Mouse (Mus musculus): ENCODE measurements around the gene Bach2. TPM values are rescaled to one million over a fixed set of nuclear protein-coding genes. Genes with fewer than 3 reads are reported as not detected.

Bach2 gene
- polyA plus RNA-seq, 1 experiment from 2014 or later, result 13.4 TPM

- Histone ChIP-seq H3K27me3 (ENCODE audit: insufficient read depth, poor library complexity, severe bottlenecking) (no peaks in the 10 kb centered on the region), H3K4me3 (no peak overlapping the region), H3K27ac (no peak overlapping the region), H3K36me3 (peaks cover 20% of the 10 kb centered on the region), H3K9me3 (no peaks in the 10 kb centered on the region), H3K4me1 (replicated peaks) (0 out of 2 replicates have a peak, but pooled peaks cover 3% of the 10 kb centered on the region)
- WGBS, result 94% methylated on average over 8 of the region's 8 CpGs
- DNase-seq (ENCODE audit: low spot score), result no peak
Measured at GRCm38 (mm10) chr4:32501780-32502179, 263.2 kb downstream of the Bach2 start.

DNA sequence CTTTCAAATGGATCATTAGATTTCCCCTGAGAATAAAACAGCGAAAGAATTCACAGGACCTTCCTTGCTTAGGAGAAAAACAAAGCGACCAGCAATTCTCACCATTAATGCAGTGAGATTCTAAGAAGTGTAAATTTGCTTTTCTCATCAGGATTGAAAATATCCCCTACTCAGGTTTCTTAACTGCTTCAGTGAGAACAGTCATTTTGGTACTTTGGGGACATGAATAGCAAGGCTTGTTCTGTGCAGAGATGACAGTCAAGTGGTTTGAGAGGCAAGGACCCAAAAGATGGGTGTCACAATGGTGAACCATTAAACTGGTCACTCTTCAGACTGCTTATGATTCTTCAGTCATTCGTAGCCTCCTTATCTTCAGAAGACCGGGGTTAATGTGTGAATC is 263.6 kb downstream of the Bach2 start:
- no peaks in the 10 kb centered on the region for H3K27me3 ChIP-seq (ENCODE audit: insufficient read depth, poor library complexity, severe bottlenecking)
- DNase-seq (ENCODE audit: low spot score), result no peak
- H3K36me3 ChIP-seq, result peaks cover 20% of the 10 kb centered on the region
- no peak overlapping the region for H3K4me3 ChIP-seq
- 0 out of 2 replicates have a peak, but pooled peaks cover 3% of the 10 kb centered on the region for H3K4me1 ChIP-seq (replicated peaks)
- H3K9me3 ChIP-seq, result no peaks in the 10 kb centered on the region
- 94% methylated on average over 4 of the region's 4 CpGs for WGBS
- H3K27ac ChIP-seq, result no peak overlapping the region

GRCm38 (mm10) chr4:32504236-32504635 is 265.6 kb downstream of the Bach2 start:
- Histone ChIP-seq H3K27me3 (ENCODE audit: insufficient read depth, poor library complexity, severe bottlenecking) (no peaks in the 10 kb centered on the region), H3K36me3 (peaks cover 20% of the 10 kb centered on the region), H3K4me3 (no peak overlapping the region), H3K27ac (no peak overlapping the region), H3K4me1 (replicated peaks) (peaks cover 16% of the 10 kb centered on the region), H3K9me3 (no peaks in the 10 kb centered on the region)
- no peak for DNase-seq (ENCODE audit: low spot score)
- WGBS, result 93% methylated on average over 11 of the region's 11 CpGs

DNA sequence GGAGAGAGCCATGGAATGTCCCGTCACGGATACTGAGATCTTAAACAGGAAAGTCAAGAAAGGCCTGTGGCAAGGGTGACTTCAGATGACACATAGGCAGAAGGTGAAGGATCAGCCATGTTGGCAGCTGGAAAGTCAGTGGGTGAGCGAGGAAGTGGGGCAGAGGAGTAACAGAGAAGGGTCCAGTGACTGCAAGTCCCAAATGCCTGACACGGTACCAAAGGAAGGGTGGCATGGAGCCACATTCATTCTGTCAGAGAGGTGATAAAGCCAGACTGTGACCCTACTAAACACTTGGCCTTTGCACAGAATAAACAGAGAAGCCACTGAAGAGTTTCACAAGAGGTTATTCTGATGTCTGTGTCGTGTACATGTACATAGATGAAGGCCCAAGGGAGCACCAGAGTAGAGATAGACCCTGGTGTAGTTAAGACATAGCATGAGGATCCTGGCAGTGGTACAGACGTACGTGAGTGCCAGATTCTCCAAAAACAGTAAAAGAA is 267.8 kb downstream of the Bach2 start:
- Histone ChIP-seq H3K4me3 (no peak overlapping the region), H3K27me3 (ENCODE audit: insufficient read depth, poor library complexity, severe bottlenecking) (no peaks in the 10 kb centered on the region), H3K4me1 (replicated peaks) (peaks cover 18% of the 10 kb centered on the region), H3K36me3 (peaks cover 20% of the 10 kb centered on the region), H3K9me3 (no peaks in the 10 kb centered on the region), H3K27ac (no peak overlapping the region)
- DNase-seq (ENCODE audit: low spot score), result no peak
- WGBS, result 93% methylated on average over 7 of the region's 7 CpGs

DNA sequence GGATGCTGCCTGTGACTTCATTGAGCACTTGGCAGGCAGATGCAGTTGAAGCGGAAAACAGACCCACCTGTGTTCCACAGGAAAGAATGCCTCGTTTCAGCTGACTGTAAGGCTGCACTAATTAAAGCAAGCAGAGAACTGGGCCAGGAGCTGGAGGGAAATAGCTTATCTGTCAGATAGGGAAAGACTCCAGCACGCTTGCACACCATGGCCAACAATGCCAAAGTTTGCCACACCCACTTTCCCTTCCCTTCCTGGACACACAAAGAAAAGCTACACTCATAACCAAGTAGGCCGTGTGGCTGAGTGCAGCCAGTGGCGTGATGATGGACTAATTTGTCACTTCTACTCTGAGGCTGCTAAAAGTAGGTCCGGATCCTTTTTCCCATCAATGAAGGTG is 268.4 kb downstream of the Bach2 start:
- 89% methylated on average over 6 of the region's 6 CpGs for WGBS
- Histone ChIP-seq H3K4me3 (no peak overlapping the region), H3K4me1 (replicated peaks) (peaks cover 25% of the 10 kb centered on the region), H3K27ac (no peak overlapping the region), H3K9me3 (no peaks in the 10 kb centered on the region), H3K36me3 (peaks cover 27% of the 10 kb centered on the region), H3K27me3 (ENCODE audit: insufficient read depth, poor library complexity, severe bottlenecking) (no peaks in the 10 kb centered on the region)
- no peak for DNase-seq (ENCODE audit: low spot score)

DNA sequence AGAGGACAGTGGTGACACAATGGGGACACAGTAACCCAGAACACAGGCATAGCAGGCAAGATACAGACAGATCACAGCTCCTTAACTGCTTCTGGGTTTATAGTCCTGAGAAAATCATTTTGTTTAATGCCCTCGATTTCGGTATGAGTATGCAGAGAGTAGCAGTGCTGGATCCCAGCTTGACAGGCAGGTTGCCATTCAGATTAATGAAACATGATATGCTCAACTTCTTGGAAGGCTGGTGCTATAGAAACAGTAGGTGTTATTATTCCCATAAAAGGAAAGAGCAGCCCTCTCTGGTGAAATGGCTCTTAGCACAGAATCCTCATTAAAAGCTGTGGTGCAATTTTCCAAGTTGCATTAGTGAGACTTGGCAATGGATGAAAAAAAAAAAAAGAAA is 270.0 kb downstream of the Bach2 start:
- no peak for DNase-seq (ENCODE audit: low spot score)
- H3K27ac ChIP-seq, result peak overlapping the region; percentile 6; the same call in 1 of the 2 replicates
- peaks cover 18% of the 10 kb centered on the region for H3K36me3 ChIP-seq
- WGBS, result 51% methylated on average over 2 of the region's 2 CpGs
- H3K9me3 ChIP-seq, result no peaks in the 10 kb centered on the region
- peaks cover 25% of the 10 kb centered on the region for H3K4me1 ChIP-seq (replicated peaks)
- no peak overlapping the region for H3K4me3 ChIP-seq
- no peaks in the 10 kb centered on the region for H3K27me3 ChIP-seq (ENCODE audit: insufficient read depth, poor library complexity, severe bottlenecking)

GRCm38 (mm10) chr4:32508996-32509395 is 270.4 kb downstream of the Bach2 start:
- Histone ChIP-seq H3K27ac (no peak overlapping the region), H3K4me1 (replicated peaks) (peaks cover 25% of the 10 kb centered on the region), H3K9me3 (no peaks in the 10 kb centered on the region), H3K36me3 (peaks cover 18% of the 10 kb centered on the region), H3K27me3 (ENCODE audit: insufficient read depth, poor library complexity, severe bottlenecking) (no peaks in the 10 kb centered on the region), H3K4me3 (no peak overlapping the region)
- 51% methylated on average over 8 of the region's 8 CpGs for WGBS
- DNase-seq (ENCODE audit: low spot score), result no peak

DNA sequence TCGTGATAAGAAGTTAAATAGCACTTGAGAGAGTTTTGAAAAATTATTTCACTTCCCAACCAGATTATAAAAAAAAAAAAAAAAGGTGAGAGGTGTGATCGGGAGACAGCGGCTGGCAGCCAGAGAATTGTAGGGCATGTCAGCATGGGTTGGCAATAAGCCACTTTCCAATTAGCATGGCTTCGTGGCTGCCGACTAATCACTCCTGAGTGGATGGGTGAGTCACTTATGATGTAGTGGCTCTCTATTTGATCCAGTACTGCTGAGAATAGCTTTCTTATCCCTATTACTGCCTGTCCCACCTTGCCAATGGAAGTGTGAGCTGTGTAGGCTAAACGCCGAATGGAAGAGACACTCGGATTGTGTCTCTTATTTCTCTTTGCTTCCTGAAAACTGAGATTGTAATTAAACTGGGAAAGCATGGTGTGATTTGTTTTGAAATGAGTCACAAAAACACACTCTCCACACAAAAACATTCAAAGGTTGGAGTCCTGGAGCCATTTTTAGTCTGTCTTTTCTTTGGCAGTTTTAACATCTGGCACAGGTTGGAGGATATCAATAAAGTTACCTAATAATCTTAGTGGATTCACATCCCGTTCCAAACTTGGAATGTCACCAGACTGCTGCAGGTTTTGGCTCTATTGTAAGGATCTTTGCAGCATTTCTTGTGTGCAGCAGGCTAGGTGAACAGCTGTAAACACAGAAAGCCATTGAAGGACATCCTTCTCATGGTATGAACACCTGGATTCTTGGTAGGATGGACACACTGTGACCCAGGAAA is 271.4 kb downstream of the Bach2 start:
- Histone ChIP-seq H3K27ac (no peak overlapping the region), H3K4me1 (replicated peaks) (peaks cover 26% of the 10 kb centered on the region), H3K36me3 (peaks cover 11% of the 10 kb centered on the region; the same call in 1 of the 2 replicates), H3K4me3 (no peak overlapping the region), H3K27me3 (ENCODE audit: insufficient read depth, poor library complexity, severe bottlenecking) (no peaks in the 10 kb centered on the region), H3K9me3 (no peaks in the 10 kb centered on the region)
- DNase-seq (ENCODE audit: low spot score), result no peak
- 88% methylated on average over 9 of the region's 9 CpGs for WGBS

DNA sequence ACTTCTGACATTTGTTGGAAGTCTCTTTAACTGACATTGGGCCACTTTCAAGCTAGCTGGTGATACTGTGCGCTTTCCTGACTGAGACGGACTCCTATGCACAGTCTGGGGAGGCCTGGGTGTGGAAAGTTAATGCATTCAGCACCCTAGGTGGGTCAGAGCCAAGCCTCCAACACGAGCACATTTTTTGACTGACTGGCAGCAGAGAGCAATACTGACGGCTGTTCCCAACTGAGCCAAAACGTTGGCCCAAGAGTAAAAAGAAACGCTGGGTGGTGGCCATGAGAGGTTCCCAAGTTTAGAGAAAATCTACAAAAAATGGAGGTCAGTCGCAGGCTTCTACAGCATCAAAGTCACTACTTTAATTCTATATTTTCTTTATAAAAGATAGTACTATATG is 272.3 kb downstream of the Bach2 start:
- no peak for DNase-seq (ENCODE audit: low spot score)
- Histone ChIP-seq H3K4me1 (replicated peaks) (peaks cover 32% of the 10 kb centered on the region), H3K4me3 (no peak overlapping the region), H3K9me3 (no peaks in the 10 kb centered on the region), H3K36me3 (0 out of 2 replicates have a peak, but pooled peaks cover 11% of the 10 kb centered on the region), H3K27ac (no peak overlapping the region), H3K27me3 (ENCODE audit: insufficient read depth, poor library complexity, severe bottlenecking) (no peaks in the 10 kb centered on the region)
- WGBS, result 78% methylated on average over 7 of the region's 7 CpGs

- H3K4me3 ChIP-seq, result no peak overlapping the region
- no peak overlapping the region for H3K27ac ChIP-seq
- 89% methylated on average over 8 of the region's 8 CpGs for WGBS
- H3K9me3 ChIP-seq, result no peaks in the 10 kb centered on the region
- H3K36me3 ChIP-seq, result 0 out of 2 replicates have a peak, but pooled peaks cover 7% of the 10 kb centered on the region
- peaks cover 46% of the 10 kb centered on the region for H3K4me1 ChIP-seq (replicated peaks)
- H3K27me3 ChIP-seq (ENCODE audit: insufficient read depth, poor library complexity, severe bottlenecking), result no peaks in the 10 kb centered on the region
- no peak for DNase-seq (ENCODE audit: low spot score)
Measured at GRCm38 (mm10) chr4:32516126-32516525, 277.5 kb downstream of the Bach2 start.

GRCm38 (mm10) chr4:32518842-32519578 is 280.4 kb downstream of the Bach2 start:
- DNase-seq (ENCODE audit: low spot score), result no peak
- Histone ChIP-seq H3K4me3 (no peak overlapping the region), H3K27ac (peak overlapping the region; percentile 53), H3K27me3 (ENCODE audit: insufficient read depth, poor library complexity, severe bottlenecking) (no peaks in the 10 kb centered on the region), H3K4me1 (replicated peaks) (peaks cover 63% of the 10 kb centered on the region), H3K9me3 (no peaks in the 10 kb centered on the region), H3K36me3 (no peaks in the 10 kb centered on the region)
- 69% methylated on average over 6 of the region's 6 CpGs for WGBS

DNA sequence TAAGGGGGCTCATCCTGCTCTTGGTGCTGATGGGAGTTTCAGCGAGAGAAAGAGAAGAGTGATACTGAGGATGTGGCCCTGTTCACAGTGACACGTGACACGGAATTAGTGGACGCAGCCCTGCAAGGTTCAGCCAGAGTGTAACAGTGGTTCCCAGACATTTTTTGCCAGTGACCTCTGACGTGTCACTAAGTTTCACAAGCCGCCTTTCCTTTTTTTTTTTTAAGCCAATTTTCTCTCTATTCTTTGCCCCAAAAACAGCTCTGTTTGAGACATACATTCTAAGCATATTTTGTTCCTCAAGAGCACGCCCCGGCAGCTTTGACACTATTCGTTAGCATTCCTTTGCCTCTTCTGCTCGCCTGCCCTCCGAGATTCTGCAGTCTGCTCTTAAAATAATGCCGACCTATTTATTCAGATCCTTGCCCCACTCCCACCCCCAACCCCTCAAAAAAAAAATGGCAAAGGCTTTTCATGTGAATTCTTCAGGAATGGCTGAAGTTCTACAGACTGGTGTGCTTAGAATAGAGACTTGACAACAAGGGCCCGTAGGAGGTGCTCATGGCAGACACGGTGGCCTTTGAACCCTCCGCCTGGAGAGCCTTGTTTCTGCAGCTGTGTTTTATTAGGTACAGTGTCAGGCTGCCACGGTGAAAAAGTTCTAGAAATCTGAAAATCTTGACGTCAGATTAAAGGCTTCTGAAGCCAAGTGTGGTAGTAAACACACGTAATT is 282.2 kb downstream of the Bach2 start:
- DNase-seq (ENCODE audit: low spot score), result peak; percentile 62
- Histone ChIP-seq H3K36me3 (no peaks in the 10 kb centered on the region), H3K27me3 (ENCODE audit: insufficient read depth, poor library complexity, severe bottlenecking) (no peaks in the 10 kb centered on the region), H3K27ac (peak overlapping the region; percentile 53), H3K4me3 (no peak overlapping the region), H3K9me3 (no peaks in the 10 kb centered on the region), H3K4me1 (replicated peaks) (peaks cover 66% of the 10 kb centered on the region)
- WGBS, result 30% methylated on average over 18 of the region's 18 CpGs

Data from hindbrain, embryonic 10.5 days (tissue).